Mouse (Mus musculus) cerebellum, postnatal 14 days (tissue): ENCODE results near the gene Kiss1r.

Experiments used
- DNase-seq, 2 experiments: peaks; one replicate each; pipeline ENCODE4 v3.0.0; 2021; ENCODE audit warnings: mixed read lengths in 2 of 2

Kiss1r gene

DNA sequence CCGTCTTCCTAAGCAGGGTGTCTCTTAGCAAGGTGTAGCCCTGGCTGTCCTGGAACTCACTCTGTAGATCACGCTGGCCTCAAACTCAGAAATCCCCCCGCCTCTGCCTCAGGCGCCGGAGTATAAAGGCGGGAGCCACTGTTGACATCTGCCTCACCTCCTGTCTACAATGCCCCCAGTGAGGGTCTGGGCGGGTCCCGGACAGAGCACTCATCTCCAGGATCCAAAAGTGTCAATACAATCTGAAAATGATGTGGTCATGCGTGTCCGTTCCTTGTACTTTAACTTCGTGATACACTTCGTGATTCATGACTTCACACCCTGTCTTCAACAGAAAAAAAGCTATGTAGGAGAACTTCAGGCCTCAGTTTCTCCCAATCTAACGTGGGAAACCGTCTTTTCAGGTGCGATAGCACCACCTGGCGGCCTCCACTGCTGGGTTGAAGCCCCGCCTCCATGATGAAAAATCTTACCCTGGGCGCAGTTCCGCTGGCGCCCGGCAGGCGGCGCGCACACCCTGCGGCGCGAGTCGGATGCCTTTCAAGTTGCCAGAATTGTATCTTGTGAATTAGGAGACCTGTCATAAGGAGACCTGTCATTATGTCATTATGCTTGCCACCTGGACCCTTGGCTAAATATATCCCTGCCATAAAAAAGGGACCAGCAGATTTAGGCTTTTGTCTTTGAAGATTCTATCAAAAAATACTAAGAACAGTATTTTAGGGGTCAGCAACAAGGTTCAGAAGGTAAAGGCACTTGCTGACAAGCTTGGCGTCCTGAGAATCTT, 8.4 kb downstream of the Kiss1r start:
- peak; percentile 98 to 99 for DNase-seq

DNA sequence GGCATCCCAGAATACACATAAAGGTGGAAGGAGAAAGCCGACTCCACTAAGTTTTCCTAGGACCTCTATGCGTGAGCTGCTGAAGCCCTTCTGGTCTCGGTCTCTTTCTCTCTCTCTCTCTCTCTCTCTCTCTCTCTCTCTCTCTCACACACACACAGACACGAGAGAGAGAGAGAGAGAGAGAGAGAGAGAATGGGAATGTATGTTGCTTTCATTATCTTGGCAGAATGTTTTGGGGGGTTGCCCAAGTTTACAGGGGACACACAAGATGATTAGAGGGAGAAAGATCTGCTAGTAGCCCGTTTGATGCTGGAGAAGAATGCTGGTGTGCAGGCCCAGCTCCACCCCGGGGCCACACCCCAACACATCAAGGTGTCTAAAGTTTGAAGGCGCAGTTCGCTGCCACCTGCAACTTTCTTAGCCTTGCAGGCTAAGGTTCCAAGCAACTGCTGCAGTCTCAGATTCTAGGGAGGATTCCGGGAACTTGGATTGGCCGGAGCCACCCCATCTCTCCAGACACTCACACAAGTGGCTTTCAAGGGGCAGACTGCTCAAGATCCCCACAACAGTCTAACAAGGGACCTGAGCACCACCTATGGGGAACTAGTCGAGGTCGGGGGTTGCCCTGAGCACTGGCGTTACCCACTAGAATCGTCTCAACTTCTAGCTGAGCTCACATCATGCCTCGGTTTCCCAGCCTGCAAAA, 9.2 kb downstream of the Kiss1r start:
- DNase-seq, result peak in 1 of 2 experiments; percentile 46

DNA sequence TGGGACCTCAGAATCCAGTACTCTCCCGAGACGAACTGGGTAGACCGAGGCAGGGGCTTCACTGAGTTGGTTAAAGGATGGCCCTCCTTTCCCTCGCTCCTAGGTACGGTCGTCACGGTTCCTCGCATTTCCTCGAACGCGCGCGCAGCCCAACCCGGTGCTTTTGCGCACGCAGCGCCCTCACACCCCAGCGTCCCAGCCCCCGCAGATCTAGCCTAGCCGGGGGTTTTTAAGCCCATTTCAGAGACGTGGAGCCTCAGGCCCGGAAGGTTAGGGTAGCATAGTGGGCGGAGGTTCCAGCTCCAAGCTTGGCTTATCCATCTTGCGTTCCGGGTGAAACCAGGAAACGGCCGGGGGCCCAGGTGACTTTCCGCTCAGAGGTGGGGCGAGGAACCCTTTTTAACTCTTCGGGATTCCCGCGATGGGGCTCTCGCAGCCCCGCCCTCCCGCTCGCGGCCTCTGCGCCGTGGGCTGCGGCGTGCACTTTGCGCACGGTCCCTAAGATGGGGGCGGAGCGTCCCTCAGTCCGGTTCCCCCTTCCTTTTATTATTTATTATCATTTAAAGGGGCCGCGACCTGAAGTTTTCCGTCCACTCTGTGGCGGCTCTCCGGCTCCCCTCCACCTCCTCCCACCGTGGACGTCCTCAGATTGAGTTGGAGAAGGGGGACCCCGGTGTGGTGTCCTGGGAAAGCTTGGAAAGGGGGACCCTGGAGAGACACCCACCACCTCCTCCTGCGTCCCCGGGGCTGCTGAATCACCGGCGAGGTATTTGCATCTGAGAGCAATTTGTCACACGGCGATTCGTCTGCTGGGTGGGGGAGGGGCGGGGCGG, 9.9 kb downstream of the Kiss1r start, which contains the start of gene Arid3a:
Gene Arid3a (plus strand): TSS at position 553 of the 833 bp plus-strand sequence.
- peak; percentile 89 to 93 for DNase-seq

DNA sequence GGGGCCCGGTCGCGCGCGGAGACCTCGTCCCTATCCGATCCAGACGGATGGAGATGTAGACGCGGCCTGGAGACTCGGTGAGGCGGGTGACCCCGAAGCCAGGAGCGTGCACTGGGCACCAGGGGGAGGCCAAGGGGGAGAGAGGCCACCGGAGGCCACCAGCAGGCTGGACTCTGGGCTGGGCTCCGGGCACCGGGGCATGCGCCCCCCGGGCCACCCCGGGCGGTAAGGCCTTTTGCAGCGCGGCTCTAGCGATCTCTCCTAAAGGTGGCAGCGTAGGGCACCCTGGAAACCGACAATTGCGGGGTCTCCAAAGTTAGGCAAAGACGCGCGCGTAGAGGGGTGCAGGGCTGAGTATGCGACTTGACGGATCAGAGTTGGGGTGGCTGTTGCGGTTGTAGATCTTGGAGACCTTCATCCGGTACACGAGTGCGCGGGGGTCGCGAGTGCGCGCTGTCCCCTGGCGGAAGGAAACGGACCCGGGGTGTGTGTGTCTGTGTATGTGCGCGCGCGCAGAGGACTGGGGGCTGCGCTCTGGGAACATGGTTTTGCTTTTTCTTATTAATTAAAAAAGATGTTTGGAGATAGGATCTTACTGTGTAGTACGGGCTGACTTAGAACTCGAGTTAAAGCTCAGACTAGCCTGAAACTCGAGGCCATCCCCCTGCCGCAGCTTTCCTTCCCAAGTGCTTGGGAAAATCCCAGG, 10.7 kb downstream of the Kiss1r start:
- DNase-seq, result peak; percentile 70 to 71

DNA sequence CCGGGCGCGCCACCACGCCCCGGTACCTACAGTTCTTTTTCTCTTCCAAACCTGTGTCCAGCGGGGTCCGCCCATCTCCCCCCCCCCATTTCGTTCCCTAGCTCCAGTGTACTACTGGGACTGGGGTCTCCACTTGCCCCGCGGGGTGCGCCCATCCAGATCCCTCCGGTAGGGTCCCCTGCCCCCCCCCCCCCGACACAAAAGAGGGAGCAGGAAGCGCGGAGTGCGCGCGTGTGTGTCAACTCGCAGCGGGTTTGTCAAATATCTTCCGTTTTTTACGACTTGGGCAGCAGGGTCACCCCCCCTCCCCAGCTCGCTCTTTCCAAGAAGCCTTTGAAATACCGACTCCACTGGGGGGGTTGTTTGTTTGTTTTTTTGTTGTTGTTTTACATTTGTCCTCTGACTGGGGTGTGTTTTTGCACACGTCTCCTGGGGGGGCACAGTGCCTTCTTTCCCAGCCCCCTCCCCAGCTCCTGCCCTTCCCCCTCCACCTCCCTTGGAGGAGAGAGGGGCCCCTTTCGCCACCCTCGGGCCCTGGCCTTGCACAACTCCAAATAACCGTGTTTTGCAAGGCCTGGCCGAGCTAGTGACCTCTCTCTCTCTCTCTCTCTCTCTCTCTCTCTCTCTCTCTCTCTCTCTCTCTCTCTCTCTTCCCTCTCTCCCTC, 11.4 kb downstream of the Kiss1r start:
- peak; percentile 44 to 50 for DNase-seq

DNA sequence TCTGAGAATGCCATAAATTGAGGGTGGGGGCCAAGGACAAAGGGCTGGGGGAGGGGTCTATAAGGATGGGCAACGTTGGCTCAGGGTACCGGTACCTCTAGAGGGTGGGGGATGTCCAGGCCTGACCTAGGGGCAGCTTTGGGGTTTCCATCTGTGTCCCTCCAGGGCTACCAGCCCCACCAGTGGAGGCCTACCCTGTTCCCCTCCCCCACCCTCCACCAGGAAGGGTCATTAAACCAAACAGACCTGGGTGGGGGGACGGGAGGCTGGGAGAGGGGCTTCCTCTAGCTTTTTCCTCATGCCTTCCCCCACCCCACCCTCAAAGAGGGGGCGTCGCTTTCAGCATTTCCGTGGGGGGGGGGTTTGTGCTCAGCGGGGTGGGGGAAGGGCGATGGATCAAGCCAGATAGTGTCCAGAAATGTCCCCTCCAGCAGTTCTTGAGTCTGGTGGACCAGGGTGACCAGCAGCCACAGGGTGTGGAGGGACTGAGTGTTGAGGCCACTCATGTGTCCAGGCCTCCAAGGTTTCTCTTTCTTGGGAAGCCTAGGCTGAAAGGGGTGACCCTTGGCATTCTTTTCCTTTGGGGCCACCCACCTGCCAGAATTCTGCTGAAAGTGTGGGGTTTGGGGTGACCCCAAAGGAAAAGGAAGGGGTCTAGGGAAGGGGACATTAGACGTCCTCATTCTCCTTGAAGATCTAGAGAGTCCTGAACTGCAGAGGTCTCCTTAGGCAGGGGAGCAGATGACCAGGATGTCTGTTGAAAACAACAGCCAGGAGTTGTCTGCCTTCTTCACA, 12.3 kb downstream of the Kiss1r start:
- DNase-seq, result peak in 1 of 2 experiments; percentile 57

DNA sequence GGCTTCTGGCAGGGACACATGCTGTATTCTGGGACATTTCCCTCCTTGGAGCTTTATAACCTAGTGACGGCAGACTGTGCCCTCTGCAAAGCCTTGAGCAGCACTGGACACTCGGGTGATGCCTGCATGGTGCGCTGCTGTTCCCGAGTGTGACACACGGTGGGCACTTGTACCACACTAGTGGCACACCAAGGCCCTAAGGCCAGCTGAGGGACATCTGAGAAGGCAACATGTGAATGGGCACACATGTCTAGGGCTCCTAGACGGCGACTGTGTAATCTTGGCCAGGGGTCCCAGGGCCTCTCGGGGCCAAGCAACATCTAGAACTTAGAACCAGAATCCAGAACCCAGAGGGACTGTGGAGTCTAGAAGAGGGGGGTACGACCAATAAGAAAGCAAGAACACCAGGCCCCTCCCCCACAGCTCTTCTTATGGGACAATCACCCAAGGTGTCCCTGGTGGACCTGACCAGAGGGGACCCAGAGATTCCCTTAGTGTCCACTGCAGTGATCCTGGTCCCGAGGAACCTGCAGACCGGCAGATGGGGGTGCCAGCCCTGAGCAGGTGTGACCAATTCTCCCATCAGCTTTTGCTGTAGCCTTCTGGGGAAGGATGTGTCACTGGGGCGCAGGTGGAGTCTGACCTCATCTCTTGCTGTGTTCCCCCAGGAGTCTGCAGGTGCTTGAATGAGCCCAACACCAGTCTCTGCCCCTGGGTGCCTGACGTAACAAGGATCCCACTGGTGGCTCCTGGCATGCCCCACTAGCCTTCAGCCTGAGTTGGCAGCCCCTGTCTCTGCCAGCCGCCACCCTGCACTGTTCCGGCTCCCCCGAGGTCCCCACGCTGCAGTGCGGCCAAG, 13.4 kb downstream of the Kiss1r start:
- no peak for DNase-seq

DNA sequence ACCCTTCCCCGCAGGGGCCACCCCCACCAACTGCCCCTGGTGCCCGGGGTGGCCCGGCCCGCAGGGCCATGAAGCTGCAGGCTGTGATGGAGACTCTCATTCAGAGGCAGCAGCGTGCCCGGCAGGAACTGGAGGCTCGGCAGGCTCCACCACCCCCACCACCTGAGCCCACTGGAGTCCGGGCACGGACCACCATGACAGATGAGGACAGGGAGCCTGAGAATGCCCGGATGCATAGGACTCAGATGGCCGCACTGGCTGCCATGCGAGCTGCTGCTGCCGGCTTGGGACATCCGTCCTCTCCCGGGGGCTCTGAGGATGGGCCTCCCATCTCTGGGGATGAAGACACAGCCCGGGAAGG, 14.0 kb downstream of the Kiss1r start:
- DNase-seq, result peak; percentile 43 to 50

DNA sequence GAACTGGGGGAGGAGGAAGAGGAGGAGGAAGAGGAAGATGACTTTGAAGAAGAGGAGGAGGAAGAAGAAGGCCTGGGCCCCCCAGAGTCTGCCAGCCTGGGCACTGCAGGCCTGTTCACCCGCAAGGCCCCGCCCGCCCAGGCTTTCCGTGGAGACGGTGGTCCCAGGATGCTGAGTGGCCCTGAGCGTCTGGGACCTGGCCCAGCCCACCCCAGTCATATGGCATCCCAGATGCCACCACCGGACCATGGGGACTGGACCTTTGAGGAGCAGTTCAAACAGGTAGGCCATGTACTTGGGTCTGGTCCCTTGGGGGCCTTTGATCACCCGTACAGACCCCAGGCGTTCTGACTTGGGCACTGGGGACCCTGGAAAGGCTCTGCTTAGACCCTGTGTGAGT, 15.0 kb downstream of the Kiss1r start:
- DNase-seq, result peak in 1 of 2 experiments; percentile 21

DNA sequence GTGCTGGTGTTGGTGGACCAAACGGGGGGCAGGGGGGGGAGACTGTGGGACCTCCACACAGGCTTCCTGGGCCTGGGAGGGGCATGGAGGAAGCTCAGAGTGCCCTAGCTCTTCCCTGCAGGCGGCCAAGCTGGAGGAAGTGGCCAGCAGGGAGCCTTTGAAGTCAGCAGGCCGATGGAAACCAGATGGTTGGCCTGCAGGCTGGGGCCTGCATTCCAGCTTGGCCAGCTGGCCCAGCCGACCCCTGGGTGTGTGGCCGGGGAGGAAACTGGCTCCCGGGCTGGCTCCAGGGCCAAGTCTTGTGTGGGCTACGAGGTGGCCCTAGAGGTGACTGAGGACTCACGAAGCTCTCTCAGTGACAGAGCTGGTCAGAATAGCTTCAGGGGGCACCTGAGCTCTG, 16.0 kb downstream of the Kiss1r start:
- peak; percentile 63 to 69 for DNase-seq

DNA sequence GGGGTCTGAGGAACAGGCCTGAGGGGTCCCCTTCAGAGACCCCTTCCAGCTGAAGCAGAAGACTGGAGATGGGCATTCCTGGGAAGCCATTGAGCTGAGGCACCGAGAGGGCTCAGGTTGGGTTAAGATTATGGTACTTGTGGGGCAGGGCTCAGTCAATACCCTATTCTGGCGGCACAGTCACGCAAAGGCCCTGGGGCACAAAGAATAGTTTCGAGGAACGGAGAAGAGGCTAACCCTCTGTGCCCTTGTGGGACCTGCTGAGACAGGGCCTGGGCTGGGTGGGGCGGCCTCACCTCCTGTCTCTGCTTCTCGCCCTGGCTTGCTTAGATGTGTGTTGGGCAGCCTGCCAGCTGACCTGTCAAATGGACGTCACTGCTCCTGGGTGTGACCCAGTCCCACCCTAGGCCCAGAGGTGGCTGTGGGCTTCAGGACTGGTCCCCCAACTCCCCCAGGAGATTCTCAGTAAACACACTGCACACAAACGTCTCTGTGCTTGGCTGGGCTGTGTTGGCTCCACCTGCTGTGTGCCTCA, 16.4 kb downstream of the Kiss1r start:
- DNase-seq, result peak; percentile 47 to 64

DNA sequence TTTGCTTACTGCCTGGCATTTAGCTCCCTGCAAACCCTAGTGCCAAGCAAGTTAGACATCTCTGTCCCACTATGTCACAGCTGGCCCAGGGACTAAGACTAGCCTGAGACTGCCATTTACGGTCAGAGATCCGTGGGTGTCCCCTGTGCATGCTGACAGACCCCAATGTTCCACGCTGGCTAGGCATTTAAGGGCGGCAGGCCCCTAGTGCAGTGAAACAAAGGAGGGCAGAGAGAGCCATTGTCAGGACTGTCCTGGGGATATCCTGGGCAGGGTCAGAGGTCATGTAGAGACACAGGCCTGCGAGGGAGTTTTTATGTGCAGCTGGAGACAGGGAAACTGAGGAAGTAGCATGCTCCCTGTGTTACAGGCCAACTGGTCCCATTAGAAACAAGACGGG, 17.1 kb downstream of the Kiss1r start:
- no peak for DNase-seq

DNA sequence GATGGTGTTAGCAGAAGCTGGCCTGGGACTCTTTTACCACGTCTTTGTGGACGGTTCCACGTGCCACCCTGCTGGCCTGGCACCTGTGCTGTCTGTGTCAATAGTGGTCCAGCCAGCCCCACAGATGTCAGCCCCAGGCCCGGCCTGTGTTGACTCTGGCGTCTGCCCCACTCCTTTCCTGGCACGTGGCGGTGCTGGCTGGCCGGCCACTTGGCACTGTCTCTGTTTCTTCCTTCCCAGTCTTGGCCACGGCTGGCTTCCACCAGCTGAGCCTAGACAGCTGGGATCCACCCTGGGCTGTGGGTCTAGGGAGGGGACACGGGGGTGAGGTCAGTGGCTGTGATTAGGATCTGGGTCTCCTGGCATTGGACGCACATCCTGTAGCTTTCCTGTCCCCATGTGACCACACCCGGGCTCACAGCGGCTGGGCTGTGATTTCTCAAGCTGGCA, 17.5 kb downstream of the Kiss1r start:
- DNase-seq, result peak; percentile 88 to 94

DNA sequence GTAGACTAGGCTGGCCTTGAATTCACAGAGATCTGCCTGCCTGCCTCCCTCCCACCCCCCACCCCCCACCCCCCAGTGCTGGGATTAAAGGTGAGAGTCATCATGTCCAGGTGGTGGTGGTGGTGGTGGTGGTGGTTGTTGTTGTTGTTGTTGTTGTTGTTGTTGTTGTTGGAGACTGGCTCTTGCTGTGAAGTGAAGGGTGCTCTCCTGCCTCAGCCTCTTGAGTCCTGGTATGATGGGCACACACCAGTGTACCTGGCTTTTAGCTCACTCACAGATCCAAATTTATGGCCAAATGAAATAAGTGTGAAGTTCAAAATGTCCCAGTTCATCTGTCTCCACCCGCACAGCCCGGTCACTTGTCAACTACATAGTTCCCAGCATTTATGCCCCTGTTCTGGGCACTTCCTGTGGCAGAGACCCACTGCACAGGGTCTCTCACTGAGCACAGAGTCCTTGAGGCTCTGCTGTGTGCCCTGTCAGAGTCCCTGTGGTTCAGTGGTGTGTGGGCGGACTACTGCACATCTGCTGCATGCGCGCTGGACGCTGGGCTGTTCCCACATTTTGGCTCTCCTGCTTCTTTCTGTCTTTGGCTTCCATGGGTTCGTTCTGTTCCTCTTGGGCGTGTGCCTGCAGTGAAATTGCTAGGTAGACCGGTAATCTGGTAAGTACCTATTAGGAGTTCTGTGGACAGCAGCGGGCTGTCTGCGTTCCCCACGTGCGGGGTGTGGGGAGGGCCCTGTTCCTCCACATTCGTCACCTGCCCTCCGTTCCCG, 18.2 kb downstream of the Kiss1r start:
- peak; percentile 41 to 55 for DNase-seq

DNA sequence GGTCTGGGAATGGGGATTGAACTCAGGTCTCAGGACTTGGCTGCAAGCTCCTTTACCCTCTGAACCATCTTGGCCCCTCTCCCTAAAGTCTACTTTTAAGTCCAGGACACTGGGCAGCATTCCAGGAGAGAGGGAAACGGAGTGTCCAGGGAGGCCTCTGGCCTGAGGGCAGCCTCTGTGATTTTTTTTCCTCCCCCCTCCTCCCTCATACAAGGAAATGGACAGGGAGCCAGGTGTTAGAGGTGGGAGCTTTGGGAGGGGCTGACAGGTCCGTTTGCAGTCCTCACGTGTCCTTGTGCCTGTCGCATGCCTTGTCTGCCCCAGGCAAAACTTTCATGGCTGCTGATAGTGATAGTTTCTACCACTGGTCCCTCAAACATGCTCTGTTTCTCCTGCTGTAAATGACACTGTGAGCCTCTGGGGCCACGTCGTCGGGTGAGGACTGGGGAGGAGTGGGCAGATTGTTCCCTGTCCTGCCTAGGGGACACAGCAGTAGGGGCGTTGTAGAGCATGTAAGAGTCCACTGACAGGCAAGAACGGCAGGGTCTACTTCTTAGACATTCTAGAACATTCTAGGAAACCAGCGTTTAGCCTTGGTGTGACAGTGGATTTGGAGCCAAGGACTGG, 19.6 kb downstream of the Kiss1r start:
- DNase-seq, result no peak

DNA sequence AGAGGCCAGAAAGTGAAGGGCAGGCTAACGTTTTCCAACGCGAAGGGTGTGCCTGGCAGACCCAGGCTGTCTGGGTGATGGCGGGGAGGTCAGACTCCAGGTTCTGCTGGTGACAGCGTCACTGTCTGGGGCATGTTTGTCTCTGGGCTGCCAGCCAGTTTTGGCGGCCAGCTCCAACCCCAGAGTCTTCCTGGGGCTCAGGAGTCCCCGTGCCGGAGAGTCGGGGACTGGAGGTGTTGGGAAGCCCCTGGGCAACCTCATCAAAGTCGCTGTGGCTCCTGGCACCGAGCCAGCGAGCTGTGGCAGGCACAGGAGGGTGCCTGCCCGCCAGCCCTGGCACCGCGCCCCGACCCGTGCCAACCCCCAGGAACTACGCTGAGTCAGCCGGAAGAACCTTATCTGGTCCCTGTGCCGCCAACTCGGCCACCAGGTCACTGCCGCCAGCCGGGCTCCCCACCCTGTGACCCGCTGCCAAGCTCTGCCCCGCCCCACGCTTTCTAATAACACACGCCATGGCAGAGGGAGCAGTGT, 20.2 kb downstream of the Kiss1r start:
- DNase-seq, result peak; percentile 76 to 81

DNA sequence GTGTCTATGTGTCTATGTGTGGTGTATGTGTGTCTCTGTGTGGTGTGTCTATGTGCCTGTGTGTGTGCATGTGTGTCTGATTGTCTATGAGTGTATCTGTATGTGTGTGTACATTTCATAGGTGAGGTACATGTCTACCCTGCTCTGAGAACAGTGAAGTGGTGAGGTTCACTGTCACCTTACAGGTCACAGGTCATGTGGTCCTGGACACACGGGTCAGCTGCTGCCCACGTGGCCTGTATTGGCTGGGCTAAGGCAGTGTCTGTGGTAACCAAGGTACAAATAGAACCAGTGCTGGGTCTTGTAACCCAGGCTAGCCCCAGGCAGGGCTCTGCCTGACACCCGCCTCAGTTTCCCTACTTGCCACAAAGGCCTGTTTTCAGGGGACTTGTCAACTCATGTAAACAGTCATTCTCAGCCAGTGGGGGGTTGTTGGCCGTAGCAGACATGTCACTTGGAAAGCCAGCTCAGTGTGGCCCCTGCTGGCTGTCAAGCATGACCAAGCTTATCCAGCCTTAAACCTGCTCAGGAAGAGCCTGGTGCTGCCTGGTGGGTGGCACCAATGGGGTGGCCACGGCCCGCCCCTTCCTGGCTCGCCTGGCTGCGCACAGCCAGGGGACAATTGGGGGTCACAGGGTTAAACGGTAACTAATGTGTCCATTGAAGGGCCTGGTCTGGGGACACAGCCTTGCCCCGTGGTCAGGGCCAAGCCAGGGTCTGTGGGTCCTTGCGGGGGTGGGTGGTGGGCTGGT, 21.2 kb downstream of the Kiss1r start:
- no peak for DNase-seq
